Mouse (Mus musculus): ENCODE measurements around the gene Ddx6. TPM values are rescaled to one million over a fixed set of nuclear protein-coding genes. Genes with fewer than 3 reads are reported as not detected.
"Not testable (repeated sequence)": the region's sequence is repeated elsewhere in the genome, so short reads cannot be mapped to it uniquely, and the experiment has no call there.

Ddx6 gene
- polyA plus RNA-seq, 1 experiment from 2014 or later: 15.4 TPM

DNA sequence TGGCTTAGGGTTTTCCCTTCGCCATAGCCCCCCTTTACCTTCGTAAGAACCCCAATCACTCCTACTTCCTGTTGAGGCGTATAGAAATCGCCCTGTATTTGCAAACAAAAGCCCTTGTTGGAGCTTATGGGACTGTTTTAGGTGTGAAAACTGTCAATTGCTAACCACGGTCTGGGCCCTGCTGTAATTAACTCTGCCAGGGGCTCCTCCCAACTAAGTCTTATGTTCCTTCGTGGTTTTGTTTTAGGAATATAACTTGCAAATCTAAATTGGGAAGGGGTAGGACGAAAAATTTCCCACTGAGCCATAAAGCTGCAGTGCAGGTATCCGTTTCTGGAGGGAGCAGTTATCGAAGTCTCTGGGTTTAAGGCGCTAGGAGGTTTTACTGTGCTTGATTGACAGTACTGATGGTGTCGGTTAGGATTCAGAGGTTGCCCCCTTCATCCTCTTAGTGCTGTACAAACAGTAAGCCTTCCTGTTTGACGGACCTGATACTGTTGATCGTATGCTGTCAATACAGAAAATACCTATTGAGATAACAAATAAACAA is 999 bp downstream of the Ddx6 start:
- peaks cover 14% of the 10 kb centered on the region for H3K36me3 ChIP-seq (replicated peaks; ENCODE audit: control insufficient read depth, insufficient read depth, low read depth, low read length)
- DNase-seq (ENCODE audit: low spot score) (peak; percentile 54), ATAC-seq (replicated peaks; ENCODE audit: insufficient number of reproducible peaks, low FRiP score, low TSS enrichment, low read depth) (no peak)
- H3K9me3 ChIP-seq (replicated peaks; ENCODE audit: control insufficient read depth, low read length): no peaks in the 10 kb centered on the region
- peak overlapping the region; percentile 100 for H3K9ac ChIP-seq (replicated peaks; ENCODE audit: low read length)
- peak overlapping the region; percentile 96 for H3K27ac ChIP-seq (replicated peaks; ENCODE audit: low read depth, low read length)
- WGBS: under 1% methylated on average over 13 of the region's 13 CpGs
- H3K4me3 ChIP-seq (ENCODE audit: low read depth, low read length): peak overlapping the region; percentile 99
- no peaks in the 10 kb centered on the region; the same call in 1 of the 2 replicates for H3K4me1 ChIP-seq (ENCODE audit: control insufficient read depth, insufficient read depth, low read length)
- H3K4me2 ChIP-seq (ENCODE audit: low read depth, low read length): peak overlapping the region; percentile 64
- no peaks in the 10 kb centered on the region for H3K27me3 ChIP-seq (ENCODE audit: control insufficient read depth, insufficient read depth, low read length)

DNA sequence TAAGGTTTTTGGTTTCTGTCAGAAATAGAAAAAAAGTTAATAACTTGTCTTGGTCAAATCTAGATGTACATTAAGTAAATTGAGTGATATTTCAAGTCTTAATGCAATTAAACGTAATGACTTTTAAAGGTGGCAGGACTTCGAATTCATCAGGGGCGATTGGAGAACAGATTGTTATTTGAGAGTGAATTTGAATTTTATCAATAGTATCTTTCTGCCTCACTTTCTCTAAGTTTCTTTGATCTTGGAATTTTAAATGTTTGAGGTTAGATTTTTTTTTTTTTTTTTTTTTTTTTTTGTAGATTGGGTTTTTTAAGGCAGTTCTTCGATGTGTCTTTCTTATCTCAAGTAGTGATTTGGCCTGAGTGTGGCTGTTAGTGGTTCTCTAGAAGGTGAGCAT is 2.0 kb downstream of the Ddx6 start:
- ATAC-seq (replicated peaks; ENCODE audit: insufficient number of reproducible peaks, low FRiP score, low TSS enrichment, low read depth) (no peak), DNase-seq (ENCODE audit: low spot score) (no peak)
- no peaks in the 10 kb centered on the region for H3K9me3 ChIP-seq (replicated peaks; ENCODE audit: control insufficient read depth, low read length)
- H3K27me3 ChIP-seq (ENCODE audit: control insufficient read depth, insufficient read depth, low read length): no peaks in the 10 kb centered on the region
- 76% methylated on average over 4 of the region's 4 CpGs for WGBS
- no peak overlapping the region for H3K9ac ChIP-seq (replicated peaks; ENCODE audit: low read length)
- H3K36me3 ChIP-seq (replicated peaks; ENCODE audit: control insufficient read depth, insufficient read depth, low read depth, low read length): peaks cover 15% of the 10 kb centered on the region
- H3K4me3 ChIP-seq (ENCODE audit: low read depth, low read length): peak overlapping the region; percentile 99
- H3K4me1 ChIP-seq (ENCODE audit: control insufficient read depth, insufficient read depth, low read length): no peaks in the 10 kb centered on the region; the same call in 1 of the 2 replicates
- peak overlapping the region; percentile 64; the same call in 1 of the 2 replicates for H3K4me2 ChIP-seq (ENCODE audit: low read depth, low read length)
- H3K27ac ChIP-seq (replicated peaks; ENCODE audit: low read depth, low read length): no peak overlapping the region

DNA sequence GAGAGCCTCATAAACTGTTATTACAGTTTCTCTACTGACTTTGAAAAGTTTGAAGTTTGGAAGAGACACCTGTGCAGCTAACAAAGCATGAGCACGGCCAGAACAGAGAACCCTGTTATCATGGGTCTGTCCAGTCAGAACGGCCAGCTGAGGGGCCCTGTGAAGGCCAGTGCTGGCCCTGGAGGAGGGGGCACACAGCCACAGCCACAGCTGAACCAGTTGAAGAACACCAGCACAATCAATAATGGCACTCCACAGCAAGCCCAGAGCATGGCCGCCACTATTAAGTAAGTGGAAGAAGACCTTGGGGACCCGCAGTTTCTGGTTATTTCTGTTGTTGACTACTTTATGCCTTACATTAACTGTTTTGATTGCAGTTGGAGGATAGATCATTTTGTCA is 2.6 kb downstream of the Ddx6 start:
- ATAC-seq (replicated peaks; ENCODE audit: insufficient number of reproducible peaks, low FRiP score, low TSS enrichment, low read depth): no peak
- Histone ChIP-seq H3K27me3 (ENCODE audit: control insufficient read depth, insufficient read depth, low read length) (no peaks in the 10 kb centered on the region), H3K4me1 (ENCODE audit: control insufficient read depth, insufficient read depth, low read length) (no peaks in the 10 kb centered on the region; the same call in 1 of the 2 replicates), H3K9ac (replicated peaks; ENCODE audit: low read length) (no peak overlapping the region), H3K9me3 (replicated peaks; ENCODE audit: control insufficient read depth, low read length) (no peaks in the 10 kb centered on the region), H3K4me3 (ENCODE audit: low read depth, low read length) (no peak overlapping the region), H3K36me3 (replicated peaks; ENCODE audit: control insufficient read depth, insufficient read depth, low read depth, low read length) (peaks cover 15% of the 10 kb centered on the region), H3K27ac (replicated peaks; ENCODE audit: low read depth, low read length) (no peak overlapping the region), H3K4me2 (ENCODE audit: low read depth, low read length) (no peak overlapping the region; the same call in 1 of the 2 replicates)
- WGBS: 73% methylated on average over 4 of the region's 4 CpGs
- no peak for DNase-seq (ENCODE audit: low spot score)

GRCm38 (mm10) chr9:44610371-44610770 is 5.7 kb downstream of the Ddx6 start:
- Histone ChIP-seq H3K27me3 (ENCODE audit: control insufficient read depth, insufficient read depth, low read length) (no peaks in the 10 kb centered on the region), H3K4me3 (ENCODE audit: low read depth, low read length) (no peak overlapping the region), H3K9ac (replicated peaks; ENCODE audit: low read length) (no peak overlapping the region), H3K27ac (replicated peaks; ENCODE audit: low read depth, low read length) (no peak overlapping the region), H3K36me3 (replicated peaks; ENCODE audit: control insufficient read depth, insufficient read depth, low read depth, low read length) (peaks cover 19% of the 10 kb centered on the region), H3K4me2 (ENCODE audit: low read depth, low read length) (no peak overlapping the region), H3K4me1 (ENCODE audit: control insufficient read depth, insufficient read depth, low read length) (no peaks in the 10 kb centered on the region; the same call in 1 of the 2 replicates), H3K9me3 (replicated peaks; ENCODE audit: control insufficient read depth, low read length) (no peaks in the 10 kb centered on the region)
- ATAC-seq (replicated peaks; ENCODE audit: insufficient number of reproducible peaks, low FRiP score, low TSS enrichment, low read depth): no peak
- DNase-seq (ENCODE audit: low spot score): no peak
- WGBS: 98% methylated on average over 25 of the region's 25 CpGs

- not testable (repeated sequence) for H3K4me2 ChIP-seq (ENCODE audit: low read depth, low read length); H3K27me3 ChIP-seq (ENCODE audit: control insufficient read depth, insufficient read depth, low read length); H3K9ac ChIP-seq (replicated peaks; ENCODE audit: low read length); DNase-seq (ENCODE audit: low spot score); H3K27ac ChIP-seq (replicated peaks; ENCODE audit: low read depth, low read length); H3K4me1 ChIP-seq (ENCODE audit: control insufficient read depth, insufficient read depth, low read length); H3K4me3 ChIP-seq (ENCODE audit: low read depth, low read length); ATAC-seq (replicated peaks; ENCODE audit: insufficient number of reproducible peaks, low FRiP score, low TSS enrichment, low read depth); H3K9me3 ChIP-seq (replicated peaks; ENCODE audit: control insufficient read depth, low read length)
- H3K36me3 ChIP-seq (replicated peaks; ENCODE audit: control insufficient read depth, insufficient read depth, low read depth, low read length): peaks cover 21% of the 10 kb centered on the region
- WGBS: no CpG with 5 or more reads among the region's 1 CpGs
Observed at GRCm38 (mm10) chr9:44613081-44613480, 8.4 kb downstream of the Ddx6 start.

DNA sequence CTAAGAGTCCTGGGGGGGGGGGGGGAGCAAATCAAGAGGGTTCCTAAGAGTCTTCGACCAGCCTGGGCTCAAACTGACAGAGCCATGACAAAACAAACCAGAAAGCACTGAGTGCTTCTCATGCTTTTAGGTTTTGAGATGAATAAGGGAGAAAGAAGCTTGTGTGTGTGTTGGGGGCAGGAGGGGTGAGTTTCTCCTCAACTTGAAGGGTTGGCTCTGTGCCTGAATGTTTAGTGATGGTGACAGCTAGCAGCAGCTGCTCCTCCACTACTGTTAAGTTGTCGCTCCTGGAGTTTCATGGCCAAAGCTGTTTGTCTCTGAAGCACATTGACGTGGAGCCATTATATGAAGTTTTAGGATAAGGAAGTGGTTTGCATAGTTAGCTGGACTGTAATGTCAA is 16.4 kb downstream of the Ddx6 start:
- DNase-seq (ENCODE audit: low spot score) (no peak), ATAC-seq (replicated peaks; ENCODE audit: insufficient number of reproducible peaks, low FRiP score, low TSS enrichment, low read depth) (no peak)
- 92% methylated on average over 3 of the region's 3 CpGs for WGBS
- Histone ChIP-seq H3K9me3 (replicated peaks; ENCODE audit: control insufficient read depth, low read length) (no peaks in the 10 kb centered on the region), H3K36me3 (replicated peaks; ENCODE audit: control insufficient read depth, insufficient read depth, low read depth, low read length) (peaks cover 13% of the 10 kb centered on the region), H3K4me1 (ENCODE audit: control insufficient read depth, insufficient read depth, low read length) (no peaks in the 10 kb centered on the region), H3K4me2 (ENCODE audit: low read depth, low read length) (no peak overlapping the region), H3K27ac (replicated peaks; ENCODE audit: low read depth, low read length) (no peak overlapping the region), H3K9ac (replicated peaks; ENCODE audit: low read length) (no peak overlapping the region), H3K4me3 (ENCODE audit: low read depth, low read length) (no peak overlapping the region), H3K27me3 (ENCODE audit: control insufficient read depth, insufficient read depth, low read length) (no peaks in the 10 kb centered on the region)

- H3K9me3 ChIP-seq (replicated peaks; ENCODE audit: control insufficient read depth, low read length): no peaks in the 10 kb centered on the region
- H3K4me1 ChIP-seq (ENCODE audit: control insufficient read depth, insufficient read depth, low read length): no peaks in the 10 kb centered on the region
- H3K9ac ChIP-seq (replicated peaks; ENCODE audit: low read length): no peak overlapping the region
- H3K27ac ChIP-seq (replicated peaks; ENCODE audit: low read depth, low read length): no peak overlapping the region
- H3K4me3 ChIP-seq (ENCODE audit: low read depth, low read length): no peak overlapping the region
- peaks cover 13% of the 10 kb centered on the region for H3K36me3 ChIP-seq (replicated peaks; ENCODE audit: control insufficient read depth, insufficient read depth, low read depth, low read length)
- DNase-seq (ENCODE audit: low spot score) (no peak), ATAC-seq (replicated peaks; ENCODE audit: insufficient number of reproducible peaks, low FRiP score, low TSS enrichment, low read depth) (no peak)
- no peaks in the 10 kb centered on the region for H3K27me3 ChIP-seq (ENCODE audit: control insufficient read depth, insufficient read depth, low read length)
- WGBS: 78% methylated on average over 5 of the region's 5 CpGs
- no peak overlapping the region for H3K4me2 ChIP-seq (ENCODE audit: low read depth, low read length)
Observed at GRCm38 (mm10) chr9:44624390-44624789, 19.7 kb downstream of the Ddx6 start.

DNA sequence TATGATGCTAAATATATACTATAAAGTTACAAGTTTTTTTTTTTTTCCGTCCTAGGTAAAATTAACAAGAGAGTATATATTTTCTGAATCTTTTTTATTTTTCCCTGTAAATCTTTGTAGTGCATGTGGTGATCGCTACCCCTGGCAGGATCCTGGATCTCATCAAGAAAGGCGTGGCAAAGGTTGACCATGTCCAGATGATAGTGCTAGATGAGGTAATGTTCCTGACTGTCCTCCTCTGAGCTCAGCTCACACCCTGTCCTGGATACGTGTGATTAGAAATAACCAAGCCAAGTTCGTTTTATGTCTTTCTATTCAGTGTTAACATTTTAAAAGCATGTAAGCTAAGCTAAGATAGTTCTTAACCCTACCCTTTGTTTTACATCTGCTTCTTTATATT is 21.6 kb downstream of the Ddx6 start:
- Histone ChIP-seq H3K36me3 (replicated peaks; ENCODE audit: control insufficient read depth, insufficient read depth, low read depth, low read length) (peaks cover 8% of the 10 kb centered on the region), H3K4me2 (ENCODE audit: low read depth, low read length) (no peak overlapping the region)

More for the DNA sequence above, 21.6 kb downstream of the Ddx6 start:
- no peak overlapping the region for H3K27ac ChIP-seq (replicated peaks; ENCODE audit: low read depth, low read length)
- no peak overlapping the region for H3K4me3 ChIP-seq (ENCODE audit: low read depth, low read length)
- H3K27me3 ChIP-seq (ENCODE audit: control insufficient read depth, insufficient read depth, low read length): no peaks in the 10 kb centered on the region
- DNase-seq (ENCODE audit: low spot score): no peak
- WGBS: 85% methylated on average over 5 of the region's 5 CpGs
- H3K9ac ChIP-seq (replicated peaks; ENCODE audit: low read length): no peak overlapping the region
- no peaks in the 10 kb centered on the region for H3K9me3 ChIP-seq (replicated peaks; ENCODE audit: control insufficient read depth, low read length)
- no peak for ATAC-seq (replicated peaks; ENCODE audit: insufficient number of reproducible peaks, low FRiP score, low TSS enrichment, low read depth)
- H3K4me1 ChIP-seq (ENCODE audit: control insufficient read depth, insufficient read depth, low read length): no peaks in the 10 kb centered on the region
